Mouse (Mus musculus) limb, embryonic 14.5 days (tissue): ENCODE measurements at regions not wholly inside any gene's neighbourhood (a gene's known extent, or its start where the extent isn't known, plus 50 kb on each side); places are given as distances from the start of the nearest gene placed in this dataset.

Experiments
- ATAC-seq: fragments of 200-750 bp; cut with Nextera tagmentation; 2 replicates; pipeline ENCODE4 v1.8.0; 2017; ENCODE audit warnings: low read depth, moderate number of reproducible peaks, moderate TSS enrichment; ENCODE audit not compliant: low FRiP score
- DNase-seq: peaks from one replicate; pipeline ENCODE4 v3.0.0-alpha.2; 2015; ENCODE audit warnings: low spot score
- H3K27ac ChIP-seq: fragments of 300-500 bp; sonication (generic); replicated peaks from 2 replicates; pipeline ENCODE4 v1.5.1; 2014; ENCODE audit warnings: low read depth, mild to moderate bottlenecking, low read length, moderate library complexity, mixed read lengths
- H3K27me3 ChIP-seq: fragments of 300-500 bp; sonication (generic); 2 replicates; pipeline ENCODE4 v1.6.1; 2014; ENCODE audit warnings: low read length, mixed read lengths; ENCODE audit not compliant: control insufficient read depth, insufficient read depth
- H3K36me3 ChIP-seq: fragments of 300-500 bp; sonication (generic); 2 replicates; pipeline ENCODE4 v1.6.1; 2014; ENCODE audit warnings: mild to moderate bottlenecking, low read length, moderate library complexity, mixed read lengths; ENCODE audit not compliant: control insufficient read depth, insufficient read depth
- H3K4me1 ChIP-seq: fragments of 300-500 bp; sonication (generic); 2 replicates; pipeline ENCODE4 v1.6.1; 2014; ENCODE audit warnings: antibody characterized with exemption, low read length, mixed read lengths; ENCODE audit not compliant: control insufficient read depth, insufficient read depth
- H3K4me2 ChIP-seq: fragments of 300-500 bp; sonication (generic); replicated peaks from 2 replicates; pipeline ENCODE4 v1.6.1; 2014; ENCODE audit warnings: low read depth, mild to moderate bottlenecking, low read length, moderate library complexity; ENCODE audit not compliant: severe bottlenecking
- H3K4me3 ChIP-seq: fragments of 300-500 bp; sonication (generic); replicated peaks from 2 replicates; pipeline ENCODE4 v1.5.1; 2014; ENCODE audit warnings: low read length
- H3K9ac ChIP-seq: fragments of 300-500 bp; sonication (generic); 2 replicates; pipeline ENCODE4 v1.6.1; 2014; ENCODE audit warnings: mild to moderate bottlenecking, low read depth, low read length, moderate library complexity; ENCODE audit not compliant: severe bottlenecking
- H3K9me3 ChIP-seq: fragments of 300-500 bp; sonication (generic); 2 replicates; pipeline ENCODE4 v1.6.1; 2016; ENCODE audit warnings: low read length; ENCODE audit not compliant: control insufficient read depth
- POLR2A ChIP-seq: fragments of 200-500 bp; IDR thresholded peaks from 2 replicates; pipeline ENCODE4 v1.8.0; 2012; ENCODE audit warnings: inconsistent platforms, mild to moderate bottlenecking, moderate library complexity, borderline replicate concordance; ENCODE audit not compliant: insufficient read depth, insufficient read length; ENCODE audit errors: extremely low read depth
- WGBS: fragments of 180-500 bp; shearing (Covaris S2); extraction: QIAGEN DNeasy Blood & Tissue Kit; methylation state at CpG from one replicate; pipeline ENCODE4 v1.1.7; 2014; 5-methylcytosine and 5-hydroxymethylcytosine counted together

GRCm38 (mm10) chr13:112012640-112013039 lies 203.8 kb upstream of the Map3k1 start:
- no peak overlapping the region for H3K4me3 ChIP-seq
- no peak overlapping the region for H3K27ac ChIP-seq

DNA sequence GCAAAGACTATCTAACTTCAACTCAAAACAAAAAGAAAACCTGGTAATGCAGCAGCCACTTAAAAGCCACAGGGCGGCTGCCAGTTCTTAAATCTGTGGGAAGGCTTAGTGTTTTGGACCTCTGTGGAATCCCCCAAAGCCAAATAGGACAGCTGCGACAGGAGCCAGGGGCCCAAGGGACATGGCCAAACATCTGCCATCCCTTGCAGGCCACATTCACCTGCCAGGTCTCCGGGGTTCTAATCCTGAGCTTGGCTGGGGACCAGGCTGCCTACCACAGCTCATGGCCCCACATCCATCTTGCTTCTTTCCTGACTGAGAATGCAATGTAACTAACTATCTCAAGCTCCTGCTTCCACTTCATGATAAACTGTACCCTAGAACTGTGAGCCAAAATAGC lies 206.3 kb upstream of the Map3k1 start:
- no peaks in the 10 kb centered on the region for H3K9me3 ChIP-seq
- ATAC-seq (no peak), DNase-seq (no peak)
- no peak overlapping the region for H3K27ac ChIP-seq
- H3K4me3 ChIP-seq: no peak overlapping the region
- H3K4me2 ChIP-seq: no peak overlapping the region
- no peaks in the 10 kb centered on the region for H3K4me1 ChIP-seq
- 84% methylated on average over 3 of the region's 3 CpGs for WGBS
- no peak overlapping the region for H3K9ac ChIP-seq
- H3K36me3 ChIP-seq: no peaks in the 10 kb centered on the region
- H3K27me3 ChIP-seq: no peaks in the 10 kb centered on the region
- no peak for TF ChIP-seq POLR2A

More at GRCm38 (mm10) chr13:112012640-112013039, 203.8 kb upstream of the Map3k1 start:
- WGBS: 65% methylated on average over 1 of the region's 1 CpGs
- no peaks in the 10 kb centered on the region for H3K36me3 ChIP-seq
- H3K4me1 ChIP-seq: no peaks in the 10 kb centered on the region
- TF ChIP-seq POLR2A: no peak
- DNase-seq (no peak), ATAC-seq (no peak)
- H3K4me2 ChIP-seq: no peak overlapping the region
- peaks cover 6% of the 10 kb centered on the region; the same call in 1 of the 2 replicates for H3K9me3 ChIP-seq
- no peaks in the 10 kb centered on the region for H3K27me3 ChIP-seq
- no peak overlapping the region for H3K9ac ChIP-seq

GRCm38 (mm10) chr13:112016280-112016679 lies 207.5 kb upstream of the Map3k1 start:
- no peak overlapping the region for H3K9ac ChIP-seq
- H3K4me2 ChIP-seq: no peak overlapping the region
- no peak overlapping the region for H3K27ac ChIP-seq
- no peaks in the 10 kb centered on the region for H3K27me3 ChIP-seq
- ATAC-seq: no peak
- DNase-seq: no peak
- H3K4me3 ChIP-seq: no peak overlapping the region
- no peaks in the 10 kb centered on the region for H3K36me3 ChIP-seq
- no peak for TF ChIP-seq POLR2A
- H3K9me3 ChIP-seq: no peaks in the 10 kb centered on the region
- H3K4me1 ChIP-seq: no peaks in the 10 kb centered on the region

DNA sequence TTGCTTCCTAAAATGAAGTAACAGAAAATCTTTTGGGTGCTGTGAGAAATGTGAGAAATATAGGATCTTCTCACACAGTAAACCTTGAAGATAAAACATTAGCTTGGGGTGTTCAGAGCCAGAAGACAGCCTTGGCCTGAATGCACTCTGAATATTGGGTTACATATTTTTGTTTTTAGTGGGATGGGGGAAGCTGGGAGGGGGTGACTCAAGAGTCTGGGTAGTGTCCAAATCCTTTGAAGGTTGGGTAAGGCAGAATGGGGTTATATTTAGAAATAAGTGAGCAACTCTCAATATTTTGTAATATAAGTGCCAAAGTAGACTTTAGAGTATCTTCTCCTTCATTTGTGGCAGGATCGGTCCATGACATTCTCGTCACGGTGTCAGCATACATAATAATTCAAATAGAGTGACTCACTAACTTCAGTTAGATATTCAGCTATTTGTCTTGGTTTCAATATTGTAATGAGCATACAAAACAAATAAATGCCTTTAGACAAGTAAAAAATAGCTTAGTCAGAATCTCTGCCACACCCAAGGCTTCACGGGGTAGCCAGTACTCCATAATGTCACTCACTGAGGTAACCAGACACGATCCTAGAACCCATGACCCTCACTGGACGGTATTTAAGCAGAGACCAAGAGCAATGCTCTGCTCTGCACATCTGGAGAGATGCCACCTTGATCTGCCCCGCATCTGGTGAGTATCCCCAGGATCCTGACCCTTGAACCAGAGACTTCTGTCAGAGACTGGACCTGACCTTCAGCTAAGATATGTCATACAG lies 209.9 kb upstream of the Map3k1 start:
- H3K4me1 ChIP-seq: no peaks in the 10 kb centered on the region
- no peaks in the 10 kb centered on the region for H3K36me3 ChIP-seq
- H3K27me3 ChIP-seq: no peaks in the 10 kb centered on the region
- H3K27ac ChIP-seq: no peak overlapping the region
- no peak overlapping the region for H3K4me3 ChIP-seq
- DNase-seq (no peak), ATAC-seq (no peak)
- H3K9ac ChIP-seq: no peak overlapping the region
- no peak overlapping the region for H3K4me2 ChIP-seq
- no peaks in the 10 kb centered on the region for H3K9me3 ChIP-seq
- TF ChIP-seq POLR2A: no peak
- 91% methylated on average over 7 of the region's 7 CpGs for WGBS

- H3K4me2 ChIP-seq: no peak overlapping the region
- TF ChIP-seq POLR2A: no peak
- H3K36me3 ChIP-seq: no peaks in the 10 kb centered on the region
- no peaks in the 10 kb centered on the region for H3K27me3 ChIP-seq
- H3K27ac ChIP-seq: no peak overlapping the region
- no peak overlapping the region for H3K9ac ChIP-seq
- H3K4me3 ChIP-seq: no peak overlapping the region
- 63% methylated on average over 5 of the region's 5 CpGs for WGBS
- ATAC-seq (no peak), DNase-seq (no peak)
- H3K4me1 ChIP-seq: no peaks in the 10 kb centered on the region
- H3K9me3 ChIP-seq: no peaks in the 10 kb centered on the region
Observed at GRCm38 (mm10) chr13:112019575-112019974, 210.8 kb upstream of the Map3k1 start.

DNA sequence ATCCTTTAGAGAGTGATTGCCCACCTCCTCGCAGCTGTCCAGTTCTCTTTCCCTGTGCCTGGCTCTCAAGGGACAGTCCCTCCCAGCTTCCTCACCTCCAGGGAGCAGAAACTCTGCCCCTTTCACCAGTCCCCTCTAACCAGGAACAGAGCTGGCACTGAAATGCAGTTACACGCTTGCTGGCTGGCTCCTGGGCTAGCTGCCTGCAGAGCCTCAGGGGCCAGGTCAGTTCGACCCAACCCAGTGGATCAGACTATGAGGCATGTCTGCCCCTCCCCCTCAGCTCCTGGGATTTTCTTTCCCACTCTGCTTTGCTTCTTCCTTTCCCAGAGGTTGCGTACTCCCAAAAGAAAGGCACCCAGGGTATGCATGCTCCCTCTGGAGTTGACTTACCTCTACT lies 214.4 kb upstream of the Map3k1 start:
- no peaks in the 10 kb centered on the region for H3K27me3 ChIP-seq
- no peaks in the 10 kb centered on the region for H3K4me1 ChIP-seq
- no peak overlapping the region for H3K4me2 ChIP-seq
- no peak for DNase-seq
- ATAC-seq: no peak
- H3K9me3 ChIP-seq: no peaks in the 10 kb centered on the region
- no peak overlapping the region for H3K4me3 ChIP-seq
- H3K9ac ChIP-seq: no peak overlapping the region
- no peak overlapping the region for H3K27ac ChIP-seq
- 27% methylated on average over 4 of the region's 4 CpGs for WGBS
- no peak for TF ChIP-seq POLR2A
- no peaks in the 10 kb centered on the region for H3K36me3 ChIP-seq
